Mouse (Mus musculus) midbrain, embryonic 10.5 days (tissue): ENCODE data around the gene Skint9. TPM values are rescaled to one million over a fixed set of nuclear protein-coding genes. Genes with fewer than 3 reads are reported as not detected.
"Not testable (repeated sequence)": the region's sequence is repeated elsewhere in the genome, so short reads cannot be mapped to it uniquely, and the experiment has no call there.

Source experiments
- DNase-seq: peaks from one replicate; pipeline ENCODE4 v3.0.0-alpha.2; 2017; ENCODE audit warnings: low spot score
- H3K27ac ChIP-seq: fragments of 300-500 bp; sonication (generic); replicated peaks from 2 replicates; pipeline ENCODE4 v1.5.1; 2016; ENCODE audit warnings: mild to moderate bottlenecking
- H3K27me3 ChIP-seq: fragments of 300-500 bp; sonication (generic); 2 replicates; pipeline ENCODE4 v1.6.1; 2016; ENCODE audit warnings: low read depth, mild to moderate bottlenecking; ENCODE audit not compliant: poor library complexity, severe bottlenecking
- H3K36me3 ChIP-seq: fragments of 300-500 bp; sonication (generic); 2 replicates; pipeline ENCODE4 v1.6.1; 2016; ENCODE audit warnings: mild to moderate bottlenecking, moderate library complexity
- H3K4me1 ChIP-seq: fragments of 300-500 bp; sonication (generic); 2 replicates; pipeline ENCODE4 v1.6.1; 2016
- H3K4me3 ChIP-seq: fragments of 300-500 bp; sonication (generic); 2 replicates; pipeline ENCODE4 v1.5.1; 2016; ENCODE audit warnings: mild to moderate bottlenecking, moderate library complexity
- H3K9me3 ChIP-seq: fragments of 300-500 bp; sonication (generic); replicated peaks from 2 replicates; pipeline ENCODE4 v1.6.1; 2016; ENCODE audit warnings: mild to moderate bottlenecking
- WGBS: fragments of 180-500 bp; shearing (Covaris S2); methylation state at CpG from one replicate; pipeline ENCODE4 v1.1.7; 2016; 5-methylcytosine and 5-hydroxymethylcytosine counted together
- polyA plus RNA-seq: library from polyadenylated mRNA; unstranded; fragments of >200 nt; fragmentation: Nextera tagmentation; extraction: Ambion mirVana; gene quantifications from 2 replicates; pipeline ENCODE4 v1.2.1, GENCODE M21; 2016

Skint9 gene
- polyA plus RNA-seq: not detected in 2 replicates

DNA sequence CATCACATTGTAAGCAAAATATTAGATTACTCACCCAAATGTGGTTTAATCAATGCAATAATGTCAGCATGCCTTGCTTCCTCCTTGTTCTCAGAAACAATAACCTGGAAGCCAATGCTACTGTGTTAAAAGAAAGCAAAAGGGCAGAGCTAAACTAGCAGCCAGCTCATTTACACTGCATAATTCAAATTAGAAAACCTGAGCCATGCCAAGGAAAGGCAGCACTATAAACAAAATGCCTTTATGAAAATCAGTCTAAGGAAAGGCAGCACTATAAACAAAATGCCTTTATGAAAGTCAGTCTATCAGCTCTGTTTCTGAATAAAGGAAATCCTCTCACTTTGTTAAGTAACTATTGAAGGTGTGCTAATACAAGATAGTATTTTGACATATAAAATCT, at the start of gene Skint9:
Gene Skint9 (minus strand): TSS at position 101 of the 400 bp plus-strand sequence.
- no peak for DNase-seq
- Histone ChIP-seq H3K4me1 (no peaks in the 10 kb centered on the region), H3K4me3 (no peak within 1 kb of the TSS), H3K27ac (no peak within 1 kb of the TSS), H3K27me3 (no peaks in the 10 kb centered on the region), H3K36me3 (no peaks in the 10 kb centered on the region), H3K9me3 (peaks cover 30% of the 10 kb centered on the region)

DNA sequence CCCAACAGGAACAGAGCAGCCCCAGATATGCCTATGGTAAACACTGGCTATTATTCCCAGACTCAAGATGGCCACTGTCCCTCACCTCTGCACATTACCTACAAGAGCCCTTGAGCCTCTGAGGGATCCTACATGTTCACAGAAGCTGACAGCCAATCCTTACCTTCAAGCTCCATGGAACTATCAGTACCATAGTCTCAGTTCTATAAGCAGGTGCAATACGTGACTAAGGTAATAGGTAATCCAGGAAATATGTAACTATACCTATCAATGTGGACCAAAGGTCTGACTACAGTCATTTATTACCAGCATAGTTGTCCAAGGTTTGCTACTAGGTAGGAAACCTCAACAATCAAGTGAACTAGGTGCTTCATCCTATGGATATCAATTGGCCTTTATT, 1.1 kb downstream of the Skint9 start:
- no peaks in the 10 kb centered on the region for H3K4me1 ChIP-seq
- no peak overlapping the region for H3K4me3 ChIP-seq
- H3K9me3 ChIP-seq: peaks cover 28% of the 10 kb centered on the region
- no peaks in the 10 kb centered on the region for H3K36me3 ChIP-seq
- DNase-seq: no peak
- WGBS: 81% methylated on average over 1 of the region's 1 CpGs
- H3K27ac ChIP-seq: no peak overlapping the region
- H3K27me3 ChIP-seq: no peaks in the 10 kb centered on the region

DNA sequence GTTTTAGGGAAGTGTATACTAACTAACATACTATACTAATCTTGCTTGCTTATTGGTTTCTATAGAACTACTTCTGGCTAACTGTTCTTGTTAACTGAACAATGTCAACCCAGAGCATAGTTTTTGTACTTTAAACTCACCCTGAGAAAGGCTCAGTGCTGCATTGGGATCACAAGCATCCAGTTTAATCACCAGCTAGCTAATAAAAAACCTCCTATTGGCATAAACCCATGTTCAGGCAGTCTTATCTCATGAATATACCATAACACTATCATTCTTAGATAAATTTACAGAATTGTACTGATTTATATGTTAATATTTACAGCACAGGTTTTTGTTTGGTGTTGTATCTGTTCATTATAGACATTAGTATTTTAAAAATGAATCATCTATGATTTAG, 1.6 kb downstream of the Skint9 start:
- no peaks in the 10 kb centered on the region for H3K36me3 ChIP-seq

DNA sequence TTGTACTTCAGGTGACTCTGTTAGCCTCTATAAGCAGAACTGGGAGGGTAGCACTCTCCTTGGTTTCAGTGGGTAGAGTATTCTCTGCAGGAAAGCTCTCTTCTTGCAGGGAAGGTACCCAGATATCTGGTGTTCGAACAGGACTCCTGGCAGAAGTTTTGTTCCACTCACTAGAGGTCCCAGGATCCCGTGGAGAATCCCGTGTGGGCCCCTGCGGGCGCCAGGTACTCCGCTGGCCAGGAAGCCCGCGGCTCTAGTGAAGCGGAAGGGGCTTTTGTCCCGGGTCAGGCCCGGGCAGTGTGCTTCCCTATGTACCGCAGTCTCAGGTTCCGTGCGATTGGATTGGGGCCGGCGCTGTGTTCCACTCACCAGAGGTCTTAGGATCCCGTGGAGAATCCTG, 84.7 kb downstream of the Skint9 start:
- not testable (repeated sequence) for H3K4me3 ChIP-seq, H3K27ac ChIP-seq, H3K9me3 ChIP-seq, DNase-seq, H3K4me1 ChIP-seq, H3K36me3 ChIP-seq, H3K27me3 ChIP-seq
- WGBS: 91% methylated on average over 17 of the region's 17 CpGs

More for the DNA sequence above, 1.6 kb downstream of the Skint9 start:
- H3K4me1 ChIP-seq: no peaks in the 10 kb centered on the region
- no peak overlapping the region for H3K4me3 ChIP-seq
- H3K27me3 ChIP-seq: no peaks in the 10 kb centered on the region
- DNase-seq: no peak
- H3K9me3 ChIP-seq: peaks cover 26% of the 10 kb centered on the region
- H3K27ac ChIP-seq: no peak overlapping the region

Other genes starting within 250 kb of the Skint9 start
- not detected in 2 replicates for gene Skint3, start 201.7 kb downstream of the Skint9 start, polyA plus RNA-seq
- gene Skint2, start 123.2 kb upstream of the Skint9 start, polyA plus RNA-seq: not detected in 2 replicates